Mouse (Mus musculus) limb, embryonic 11.5 days (tissue): Measurements from ENCODE around the gene Prox1. TPM values are rescaled to one million over a fixed set of nuclear protein-coding genes. Genes with fewer than 3 reads are reported as not detected.

Experiments
- ATAC-seq: fragments of 200-750 bp; cut with Nextera tagmentation; 2 replicates; pipeline ENCODE4 v1.8.0; 2017; ENCODE audit warnings: low read depth; ENCODE audit not compliant: insufficient number of reproducible peaks, low FRiP score, low TSS enrichment
- DNase-seq: peaks from one replicate; pipeline ENCODE4 v3.0.0-alpha.2; 2015; ENCODE audit warnings: low spot score
- H3K27ac ChIP-seq: fragments of 300-500 bp; sonication (generic); replicated peaks from 2 replicates; pipeline ENCODE4 v1.5.1; 2014; ENCODE audit warnings: low read depth, mild to moderate bottlenecking, low read length
- H3K27me3 ChIP-seq: fragments of 300-500 bp; sonication (generic); 2 replicates; pipeline ENCODE4 v1.6.1; 2014; ENCODE audit warnings: mild to moderate bottlenecking, low read length, mixed read lengths; ENCODE audit not compliant: control insufficient read depth, insufficient read depth
- H3K36me3 ChIP-seq: fragments of 300-500 bp; sonication (generic); 2 replicates; pipeline ENCODE4 v1.6.1; 2014; ENCODE audit warnings: mild to moderate bottlenecking, low read length, moderate library complexity, mixed read lengths; ENCODE audit not compliant: control insufficient read depth, insufficient read depth
- H3K4me1 ChIP-seq: fragments of 300-500 bp; sonication (generic); 2 replicates; pipeline ENCODE4 v1.6.1; 2014; ENCODE audit warnings: low read length, mixed read lengths; ENCODE audit not compliant: control insufficient read depth, insufficient read depth
- H3K4me2 ChIP-seq: fragments of 300-500 bp; sonication (generic); 2 replicates; pipeline ENCODE4 v1.6.1; 2014; ENCODE audit warnings: low read depth, mild to moderate bottlenecking, moderate library complexity; ENCODE audit not compliant: severe bottlenecking
- H3K4me3 ChIP-seq: fragments of 300-500 bp; sonication (generic); 2 replicates; pipeline ENCODE4 v1.5.1; 2014; ENCODE audit warnings: low read depth, low read length
- H3K9ac ChIP-seq: fragments of 300-500 bp; sonication (generic); 2 replicates; pipeline ENCODE4 v1.6.1; 2014; ENCODE audit warnings: mild to moderate bottlenecking, low read length
- H3K9me3 ChIP-seq: fragments of 300-500 bp; sonication (generic); 2 replicates; pipeline ENCODE4 v1.6.1; 2016; ENCODE audit warnings: low read length; ENCODE audit not compliant: control insufficient read depth
- WGBS: fragments of 180-500 bp; shearing (Covaris S2); extraction: QIAGEN DNeasy Blood & Tissue Kit; methylation state at CpG from one replicate; pipeline ENCODE4 v1.1.7; 2014; 5-methylcytosine and 5-hydroxymethylcytosine counted together
- polyA plus RNA-seq: library from polyadenylated mRNA; unstranded; fragments of >200 nt; fragmentation: Nextera tagmentation; extraction: Ambion mirVana; gene quantifications from 2 replicates; pipeline ENCODE4 v1.2.1, GENCODE M21; 2014

Gene Prox1
- polyA plus RNA-seq, 1 experiment from 2014 or later: 1.2 TPM

GRCm38 (mm10) chr1:190161288-190161687 lies 9.2 kb downstream of the Prox1 start:
- Histone ChIP-seq H3K27me3 (no peaks in the 10 kb centered on the region), H3K9me3 (no peaks in the 10 kb centered on the region), H3K4me3 (no peak overlapping the region), H3K36me3 (no peaks in the 10 kb centered on the region), H3K27ac (no peak overlapping the region), H3K4me1 (no peaks in the 10 kb centered on the region), H3K4me2 (no peak overlapping the region), H3K9ac (no peak overlapping the region)
- no peak for ATAC-seq
- 86% methylated on average over 18 of the region's 18 CpGs for WGBS
- DNase-seq: no peak

- H3K36me3 ChIP-seq: no peaks in the 10 kb centered on the region
- no peak overlapping the region for H3K4me3 ChIP-seq
- no peaks in the 10 kb centered on the region for H3K27me3 ChIP-seq
- WGBS: 80% methylated on average over 11 of the region's 11 CpGs
- no peak overlapping the region for H3K9ac ChIP-seq
- H3K27ac ChIP-seq: no peak overlapping the region
- no peaks in the 10 kb centered on the region for H3K9me3 ChIP-seq
- ATAC-seq: no peak
- DNase-seq: no peak
- no peak overlapping the region for H3K4me2 ChIP-seq
- no peaks in the 10 kb centered on the region for H3K4me1 ChIP-seq
Observed at GRCm38 (mm10) chr1:190159457-190159856, 11.1 kb downstream of the Prox1 start.

GRCm38 (mm10) chr1:190155751-190156150 lies 14.8 kb downstream of the Prox1 start:
- ATAC-seq: no peak
- Histone ChIP-seq H3K4me1 (no peaks in the 10 kb centered on the region), H3K9me3 (no peaks in the 10 kb centered on the region), H3K9ac (no peak overlapping the region), H3K27ac (no peak overlapping the region), H3K4me3 (no peak overlapping the region), H3K4me2 (no peak overlapping the region), H3K36me3 (no peaks in the 10 kb centered on the region), H3K27me3 (no peaks in the 10 kb centered on the region)
- WGBS: 25% methylated on average over 8 of the region's 8 CpGs
- no peak for DNase-seq

- no peak for ATAC-seq
- H3K36me3 ChIP-seq: no peaks in the 10 kb centered on the region
- no peak for DNase-seq
- WGBS: 20% methylated on average over 2 of the region's 2 CpGs
- no peak overlapping the region for H3K27ac ChIP-seq
- no peaks in the 10 kb centered on the region for H3K27me3 ChIP-seq
- H3K9me3 ChIP-seq: no peaks in the 10 kb centered on the region
- H3K4me2 ChIP-seq: no peak overlapping the region
- no peaks in the 10 kb centered on the region for H3K4me1 ChIP-seq
- no peak overlapping the region for H3K4me3 ChIP-seq
- H3K9ac ChIP-seq: no peak overlapping the region
Observed at GRCm38 (mm10) chr1:190155021-190155420, 15.5 kb downstream of the Prox1 start.

GRCm38 (mm10) chr1:190154292-190154691 lies 16.2 kb downstream of the Prox1 start:
- no peaks in the 10 kb centered on the region; the same call in 1 of the 2 replicates for H3K4me1 ChIP-seq
- H3K4me2 ChIP-seq: no peak overlapping the region
- no peaks in the 10 kb centered on the region for H3K36me3 ChIP-seq
- no peak overlapping the region for H3K27ac ChIP-seq
- H3K9ac ChIP-seq: no peak overlapping the region
- 12% methylated on average over 7 of the region's 7 CpGs for WGBS
- no peaks in the 10 kb centered on the region for H3K9me3 ChIP-seq
- H3K4me3 ChIP-seq: no peak overlapping the region
- no peaks in the 10 kb centered on the region for H3K27me3 ChIP-seq
- ATAC-seq (no peak), DNase-seq (no peak)

- Histone ChIP-seq H3K4me1 (no peaks in the 10 kb centered on the region; the same call in 1 of the 2 replicates), H3K27ac (no peak overlapping the region), H3K4me2 (no peak overlapping the region), H3K27me3 (no peaks in the 10 kb centered on the region), H3K9ac (no peak overlapping the region), H3K36me3 (no peaks in the 10 kb centered on the region), H3K9me3 (no peaks in the 10 kb centered on the region), H3K4me3 (no peak overlapping the region)
- WGBS: 90% methylated on average over 6 of the region's 6 CpGs
- DNase-seq (no peak), ATAC-seq (no peak)
Observed at GRCm38 (mm10) chr1:190152603-190153002, 17.9 kb downstream of the Prox1 start.

- H3K27ac ChIP-seq: no peak overlapping the region
- H3K9ac ChIP-seq: no peak overlapping the region
- WGBS: 56% methylated on average over 17 of the region's 17 CpGs
Observed at GRCm38 (mm10) chr1:190149233-190149741, 21.2 kb downstream of the Prox1 start.

GRCm38 (mm10) chr1:190148661-190149232 lies 21.8 kb downstream of the Prox1 start:
- H3K9ac ChIP-seq: no peak overlapping the region
- WGBS: 55% methylated on average over 12 of the region's 12 CpGs
- no peak overlapping the region for H3K4me3 ChIP-seq
- no peak for ATAC-seq
- no peaks in the 10 kb centered on the region for H3K9me3 ChIP-seq
- H3K27ac ChIP-seq: no peak overlapping the region
- no peak overlapping the region for H3K4me2 ChIP-seq
- H3K4me1 ChIP-seq: no peaks in the 10 kb centered on the region; the same call in 1 of the 2 replicates
- H3K27me3 ChIP-seq: no peaks in the 10 kb centered on the region
- no peak for DNase-seq
- H3K36me3 ChIP-seq: no peaks in the 10 kb centered on the region

More at GRCm38 (mm10) chr1:190149233-190149741, 21.2 kb downstream of the Prox1 start:
- no peak for ATAC-seq
- H3K27me3 ChIP-seq: no peaks in the 10 kb centered on the region
- no peak for DNase-seq
- H3K4me2 ChIP-seq: no peak overlapping the region
- no peak overlapping the region for H3K4me3 ChIP-seq
- H3K36me3 ChIP-seq: no peaks in the 10 kb centered on the region
- no peaks in the 10 kb centered on the region; the same call in 1 of the 2 replicates for H3K4me1 ChIP-seq
- no peaks in the 10 kb centered on the region for H3K9me3 ChIP-seq

- no peak for ATAC-seq
- H3K36me3 ChIP-seq: no peaks in the 10 kb centered on the region
- 75% methylated on average over 6 of the region's 6 CpGs for WGBS
- no peaks in the 10 kb centered on the region for H3K27me3 ChIP-seq
- DNase-seq: no peak
- H3K4me2 ChIP-seq: no peak overlapping the region
- H3K4me3 ChIP-seq: no peak overlapping the region
- H3K27ac ChIP-seq: no peak overlapping the region
- H3K9me3 ChIP-seq: no peaks in the 10 kb centered on the region
- H3K4me1 ChIP-seq: no peaks in the 10 kb centered on the region; the same call in 1 of the 2 replicates
- H3K9ac ChIP-seq: no peak overlapping the region
Observed at GRCm38 (mm10) chr1:190147816-190148215, 22.7 kb downstream of the Prox1 start.
